Mouse (Mus musculus) midbrain, embryonic 12.5 days (tissue): ENCODE results near the gene Sfxn2. TPM values are rescaled to one million over a fixed set of nuclear protein-coding genes. Genes with fewer than 3 reads are reported as not detected.

ENCODE experiments used
- ATAC-seq: fragments of 200-750 bp; cut with Nextera tagmentation; 2 replicates; pipeline ENCODE4 v1.8.0; 2017; ENCODE audit warnings: low read depth, moderate TSS enrichment, moderate library complexity; ENCODE audit not compliant: low FRiP score
- H3K27ac ChIP-seq: fragments of 300-500 bp; sonication (generic); replicated peaks from 2 replicates; pipeline ENCODE4 v1.5.1; 2016; ENCODE audit warnings: mild to moderate bottlenecking
- H3K27me3 ChIP-seq: fragments of 300-500 bp; sonication (generic); 2 replicates; pipeline ENCODE4 v1.6.1; 2016; ENCODE audit warnings: mild to moderate bottlenecking
- H3K36me3 ChIP-seq: fragments of 300-500 bp; sonication (generic); 2 replicates; pipeline ENCODE4 v1.6.1; 2016
- H3K4me1 ChIP-seq: fragments of 300-500 bp; sonication (generic); 2 replicates; pipeline ENCODE4 v1.6.1; 2016
- H3K4me2 ChIP-seq: fragments of 300-500 bp; sonication (generic); replicated peaks from 2 replicates; pipeline ENCODE4 v1.6.1; 2016; ENCODE audit warnings: mild to moderate bottlenecking, moderate library complexity
- H3K4me3 ChIP-seq: fragments of 300-500 bp; sonication (generic); 2 replicates; pipeline ENCODE4 v1.5.1; 2016; ENCODE audit warnings: mild to moderate bottlenecking
- H3K9ac ChIP-seq: fragments of 300-500 bp; sonication (generic); replicated peaks from 2 replicates; pipeline ENCODE4 v1.6.1; 2016; ENCODE audit warnings: mild to moderate bottlenecking, moderate library complexity
- H3K9me3 ChIP-seq: fragments of 300-500 bp; sonication (generic); 2 replicates; pipeline ENCODE4 v1.6.1; 2016; ENCODE audit warnings: mild to moderate bottlenecking
- WGBS: fragments of 180-500 bp; shearing (Covaris S2); methylation state at CpG from one replicate; pipeline ENCODE4 v1.1.7; 2016; 5-methylcytosine and 5-hydroxymethylcytosine counted together
- polyA plus RNA-seq: library from polyadenylated mRNA; unstranded; fragments of >200 nt; fragmentation: Nextera tagmentation; extraction: Ambion mirVana; gene quantifications from 2 replicates; pipeline ENCODE4 v1.2.1, GENCODE M21; 2016

The Sfxn2 gene
- 11.9 and 14.2 TPM in 2 replicates for polyA plus RNA-seq

- Histone ChIP-seq H3K27me3 (no peaks in the 10 kb centered on the region), H3K9me3 (no peaks in the 10 kb centered on the region), H3K27ac (peak within 1 kb of the TSS; percentile 81), H3K9ac (peak within 1 kb of the TSS; percentile 86), H3K4me2 (peak within 1 kb of the TSS; percentile 82), H3K4me3 (peak within 1 kb of the TSS; percentile 82), H3K36me3 (no peaks in the 10 kb centered on the region), H3K4me1 (peaks cover 28% of the 10 kb centered on the region)
- under 1% methylated on average over 53 of the region's 67 CpGs for WGBS
- peak; percentile 95 for ATAC-seq
Measured at GRCm38 (mm10) chr19:46572951-46573937, at the start of gene Sfxn2, which contains the start of gene Arl3. Sfxn2 (plus strand) TSS chr19:46573365. Arl3 (minus strand) TSS chr19:46573198.

DNA sequence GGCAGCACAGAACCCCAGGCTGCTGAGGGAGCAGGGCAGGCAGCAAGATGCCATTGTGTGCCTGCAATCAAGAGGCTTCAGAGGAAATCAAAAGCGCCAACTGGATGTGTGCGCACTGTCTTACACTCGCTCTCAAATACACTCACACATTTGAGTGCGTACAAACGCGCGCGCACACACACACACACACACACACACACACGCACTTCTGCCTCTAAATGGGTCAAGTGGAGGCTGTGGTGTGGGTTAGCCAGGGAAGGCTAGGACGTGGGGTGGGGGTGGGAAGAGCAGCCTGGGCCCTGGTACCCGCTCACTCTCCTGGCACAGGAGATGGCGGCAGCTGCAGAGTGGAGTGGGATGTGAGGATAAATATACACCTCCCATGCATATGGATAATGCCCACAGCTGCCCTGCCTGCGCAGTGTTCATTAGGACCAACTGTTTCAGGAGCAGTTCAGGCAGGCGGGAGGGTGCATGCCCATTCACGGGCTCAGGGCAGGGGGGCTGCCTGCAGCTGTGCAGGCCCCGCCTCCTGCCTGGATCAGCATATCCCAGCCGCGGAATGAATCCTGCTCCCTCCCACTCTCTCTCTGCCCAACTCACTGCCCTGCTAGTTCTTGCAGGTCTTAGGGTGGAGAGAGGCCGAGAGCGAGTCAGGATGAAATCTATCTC is 49.5 kb upstream of the Sfxn2 start:
- H3K27ac ChIP-seq, result peak overlapping the region; percentile 83
- H3K27me3 ChIP-seq, result no peaks in the 10 kb centered on the region
- peak overlapping the region; percentile 42 for H3K9ac ChIP-seq
- H3K4me2 ChIP-seq, result peak overlapping the region; percentile 49
- 1% methylated on average over 20 of the region's 20 CpGs for WGBS
- peak overlapping the region; percentile 16 for H3K4me3 ChIP-seq
- peak; percentile 94 for ATAC-seq
- no peaks in the 10 kb centered on the region for H3K36me3 ChIP-seq
- peaks cover 70% of the 10 kb centered on the region for H3K4me1 ChIP-seq
- no peaks in the 10 kb centered on the region for H3K9me3 ChIP-seq

GRCm38 (mm10) chr19:46524152-46524544 is 49.0 kb upstream of the Sfxn2 start:
- WGBS, result 8% methylated on average over 6 of the region's 6 CpGs

GRCm38 (mm10) chr19:46524601-46525321 is 48.4 kb upstream of the Sfxn2 start:
- WGBS, result 23% methylated on average over 14 of the region's 14 CpGs
- Histone ChIP-seq H3K27me3 (no peaks in the 10 kb centered on the region), H3K9ac (0 out of 2 replicates have a peak overlapping the region, but pooled peaks have one; percentile 42), H3K27ac (peak overlapping the region; percentile 83), H3K4me1 (peaks cover 73% of the 10 kb centered on the region), H3K4me2 (peak overlapping the region; percentile 49), H3K9me3 (no peaks in the 10 kb centered on the region), H3K36me3 (no peaks in the 10 kb centered on the region), H3K4me3 (no peak overlapping the region)
- no peak for ATAC-seq

More at GRCm38 (mm10) chr19:46524152-46524544, 49.0 kb upstream of the Sfxn2 start:
- Histone ChIP-seq H3K4me2 (peak overlapping the region; percentile 49), H3K27me3 (no peaks in the 10 kb centered on the region), H3K9ac (peak overlapping the region; percentile 42), H3K4me1 (peaks cover 70% of the 10 kb centered on the region), H3K4me3 (peak overlapping the region; percentile 16; the same call in 1 of the 2 replicates), H3K9me3 (no peaks in the 10 kb centered on the region), H3K27ac (peak overlapping the region; percentile 83), H3K36me3 (no peaks in the 10 kb centered on the region)
- peak; percentile 17; the same call in 1 of the 2 replicates for ATAC-seq

GRCm38 (mm10) chr19:46525691-46526631 is 47.2 kb upstream of the Sfxn2 start:
- H3K4me1 ChIP-seq, result peaks cover 85% of the 10 kb centered on the region
- H3K36me3 ChIP-seq, result no peaks in the 10 kb centered on the region
- peak overlapping the region; percentile 16; the same call in 1 of the 2 replicates for H3K27ac ChIP-seq
- ATAC-seq, result no peak
- H3K4me3 ChIP-seq, result no peak overlapping the region
- no peaks in the 10 kb centered on the region for H3K9me3 ChIP-seq
- WGBS, result 44% methylated on average over 10 of the region's 10 CpGs
- no peaks in the 10 kb centered on the region for H3K27me3 ChIP-seq
- H3K4me2 ChIP-seq, result no peak overlapping the region
- no peak overlapping the region for H3K9ac ChIP-seq

DNA sequence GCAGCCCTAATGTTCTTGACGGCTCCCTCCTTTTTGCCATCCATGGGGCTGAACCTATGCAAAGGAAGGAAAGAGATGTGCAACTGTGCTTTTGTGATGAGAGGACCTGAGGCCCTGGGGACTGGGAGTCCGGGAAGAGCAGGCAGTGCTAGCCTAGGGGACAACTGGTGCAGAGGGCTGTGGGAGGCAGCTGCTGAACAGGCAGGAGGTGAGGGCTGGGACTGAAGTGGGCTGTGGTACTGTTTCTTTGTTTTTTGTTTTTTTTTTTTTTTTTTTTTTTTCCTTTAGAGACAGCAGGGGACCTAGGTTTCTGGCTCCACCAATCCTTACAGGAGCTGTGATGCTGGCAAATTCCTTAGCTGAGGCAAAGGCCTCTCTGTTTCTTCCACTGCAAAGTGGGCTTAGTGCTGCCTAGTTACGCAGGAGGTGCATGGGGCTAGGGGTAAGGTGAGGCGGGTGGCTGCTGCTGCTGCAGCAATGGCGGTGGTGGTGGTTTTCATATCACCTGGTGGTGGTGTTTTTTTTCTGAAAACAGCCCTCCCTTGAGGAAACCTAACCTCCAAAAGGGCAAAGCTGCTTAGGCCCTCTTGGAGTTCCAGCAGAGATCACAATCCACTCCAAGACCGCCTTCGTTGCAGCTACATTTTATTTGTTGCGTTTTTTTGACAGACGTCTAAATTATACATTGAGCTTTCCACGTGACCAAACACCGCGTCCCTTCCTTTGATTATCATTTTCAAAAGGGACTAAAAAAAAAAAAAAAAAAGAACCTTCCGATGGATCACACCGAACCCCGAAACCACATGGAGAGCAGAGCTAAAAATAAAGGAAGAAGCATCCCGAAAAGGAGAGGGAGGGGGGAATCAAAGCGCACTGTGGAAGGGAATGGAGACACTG is 45.3 kb upstream of the Sfxn2 start:
- peaks cover 98% of the 10 kb centered on the region for H3K4me1 ChIP-seq
- H3K9me3 ChIP-seq, result no peaks in the 10 kb centered on the region
- peak overlapping the region; percentile 17 for H3K4me3 ChIP-seq
- H3K4me2 ChIP-seq, result peak overlapping the region; percentile 56
- H3K36me3 ChIP-seq, result no peaks in the 10 kb centered on the region
- H3K27ac ChIP-seq, result peak overlapping the region; percentile 91
- peak overlapping the region; percentile 45 for H3K9ac ChIP-seq
- no peak for ATAC-seq
- 5% methylated on average over 17 of the region's 17 CpGs for WGBS
- H3K27me3 ChIP-seq, result no peaks in the 10 kb centered on the region

GRCm38 (mm10) chr19:46528529-46529213 is 44.5 kb upstream of the Sfxn2 start:
- H3K4me1 ChIP-seq, result peaks cover 98% of the 10 kb centered on the region
- 2% methylated on average over 20 of the region's 20 CpGs for WGBS
- peak; percentile 58 for ATAC-seq
- no peaks in the 10 kb centered on the region for H3K9me3 ChIP-seq
- peak overlapping the region; percentile 17 for H3K4me3 ChIP-seq
- H3K27me3 ChIP-seq, result no peaks in the 10 kb centered on the region
- H3K27ac ChIP-seq, result peak overlapping the region; percentile 91
- peak overlapping the region; percentile 56 for H3K4me2 ChIP-seq
- H3K9ac ChIP-seq, result peak overlapping the region; percentile 45
- no peaks in the 10 kb centered on the region for H3K36me3 ChIP-seq

DNA sequence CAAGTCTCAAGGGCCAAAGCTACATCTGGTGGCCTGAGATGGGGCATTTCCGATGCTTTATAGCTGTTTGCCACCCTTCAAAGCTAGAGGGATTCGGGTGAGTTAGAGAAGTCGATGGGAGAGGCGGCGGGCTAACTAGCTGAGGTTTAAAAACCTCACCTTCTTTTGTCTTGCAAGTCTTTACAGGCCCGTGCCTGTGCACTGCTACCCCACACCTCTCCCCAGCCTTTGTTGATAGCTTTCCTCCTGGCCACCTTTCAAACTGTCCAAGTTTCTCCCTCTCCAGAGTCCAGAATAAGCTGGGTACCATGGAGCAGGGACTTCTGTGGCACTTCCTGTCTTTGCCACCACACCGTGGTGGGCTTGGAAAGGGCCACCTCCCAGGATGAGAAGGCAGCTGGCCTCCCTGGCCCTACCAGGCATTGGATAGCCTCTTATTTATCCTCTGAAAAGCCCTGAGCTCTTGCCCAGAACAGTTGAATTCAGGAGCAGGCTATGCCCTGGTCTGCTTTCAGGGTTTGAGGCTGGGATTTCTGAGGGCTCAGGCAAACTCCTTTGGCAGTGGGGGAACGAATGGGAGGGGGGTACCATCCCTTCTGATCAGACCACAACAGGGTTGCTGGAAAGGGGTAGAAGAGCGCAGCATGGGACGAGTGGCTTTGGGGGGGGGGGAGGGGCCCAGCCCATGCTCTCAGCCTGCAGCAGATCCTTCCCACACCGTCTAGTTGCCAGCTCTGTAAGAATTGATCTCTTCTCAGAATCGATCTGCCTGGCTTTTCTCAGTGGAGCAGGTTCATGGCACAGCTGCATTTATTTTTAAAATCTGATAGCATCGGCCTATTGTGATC is 43.3 kb upstream of the Sfxn2 start:
- WGBS, result 4% methylated on average over 13 of the region's 13 CpGs
- Histone ChIP-seq H3K9me3 (no peaks in the 10 kb centered on the region), H3K9ac (peak overlapping the region; percentile 45; the same call in 1 of the 2 replicates), H3K4me3 (no peak overlapping the region), H3K27ac (peak overlapping the region; percentile 91), H3K36me3 (no peaks in the 10 kb centered on the region), H3K27me3 (no peaks in the 10 kb centered on the region), H3K4me2 (peak overlapping the region; percentile 56), H3K4me1 (peaks cover 94% of the 10 kb centered on the region)
- no peak for ATAC-seq

DNA sequence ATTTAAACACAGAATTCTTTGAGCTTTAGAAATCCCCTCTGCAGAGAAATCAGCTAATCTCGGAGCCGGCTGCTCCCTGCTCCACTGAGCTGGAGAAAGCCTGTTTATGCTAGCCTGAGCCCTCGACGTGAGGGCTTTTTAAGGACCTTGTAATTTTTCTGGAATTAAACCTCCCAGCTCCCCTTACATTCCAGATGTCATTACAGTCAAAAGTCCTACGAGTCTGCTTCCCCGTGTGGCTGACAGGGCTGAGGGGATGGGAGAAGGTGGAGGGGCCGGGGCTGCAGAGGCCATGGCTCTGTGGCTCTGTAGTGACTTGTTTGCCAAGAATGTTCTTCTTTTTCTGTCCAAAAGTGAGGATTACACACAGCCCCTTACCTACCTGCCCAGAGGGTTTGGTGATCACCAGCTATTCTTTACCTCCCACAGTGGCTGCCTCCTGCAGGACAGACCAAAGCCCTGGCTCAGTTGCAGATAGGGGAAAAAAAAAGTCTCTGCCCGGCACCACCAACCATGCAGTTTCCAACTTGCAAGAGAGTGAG is 42.6 kb upstream of the Sfxn2 start:
- 3% methylated on average over 8 of the region's 8 CpGs for WGBS
- no peaks in the 10 kb centered on the region for H3K36me3 ChIP-seq
- H3K4me2 ChIP-seq, result peak overlapping the region; percentile 56
- peak overlapping the region; percentile 45; the same call in 1 of the 2 replicates for H3K9ac ChIP-seq
- H3K9me3 ChIP-seq, result no peaks in the 10 kb centered on the region
- H3K27me3 ChIP-seq, result no peaks in the 10 kb centered on the region
- no peak for ATAC-seq
- H3K4me3 ChIP-seq, result no peak overlapping the region
- H3K27ac ChIP-seq, result peak overlapping the region; percentile 91
- peaks cover 87% of the 10 kb centered on the region for H3K4me1 ChIP-seq
